Mouse (Mus musculus): ENCODE measurements around the gene Cab39. TPM values are rescaled to one million over a fixed set of nuclear protein-coding genes. Genes with fewer than 3 reads are reported as not detected.

The Cab39 gene
- polyA plus RNA-seq, 1 experiment, result 38.6 TPM

GRCm38 (mm10) chr1:85843291-85843863 lies 50.1 kb downstream of the Cab39 start:
- Histone ChIP-seq H3K27me3 (ENCODE audit: control insufficient read depth, insufficient read depth, low read length) (no peaks in the 10 kb centered on the region), H3K36me3 (ENCODE audit: control insufficient read depth, insufficient read depth, low read length) (peaks cover 1% of the 10 kb centered on the region), H3K27ac (ENCODE audit: control insufficient read depth, insufficient read depth, low read depth, low read length) (no peak overlapping the region), H3K4me1 (ENCODE audit: control insufficient read depth, insufficient read depth, low read length) (no peaks in the 10 kb centered on the region), H3K4me3 (ENCODE audit: control insufficient read depth, low read depth, low read length) (no peak overlapping the region)
- TF ChIP-seq POLR2A (IDR thresholded peaks at IDR 0.05; ENCODE audit: control insufficient read depth, low read depth, low read length) (no peak), CTCF (IDR thresholded peaks at IDR 0.05; ENCODE audit: control insufficient read depth, insufficient read depth, insufficient replicate concordance, low read depth, low read length) (no peak)

DNA sequence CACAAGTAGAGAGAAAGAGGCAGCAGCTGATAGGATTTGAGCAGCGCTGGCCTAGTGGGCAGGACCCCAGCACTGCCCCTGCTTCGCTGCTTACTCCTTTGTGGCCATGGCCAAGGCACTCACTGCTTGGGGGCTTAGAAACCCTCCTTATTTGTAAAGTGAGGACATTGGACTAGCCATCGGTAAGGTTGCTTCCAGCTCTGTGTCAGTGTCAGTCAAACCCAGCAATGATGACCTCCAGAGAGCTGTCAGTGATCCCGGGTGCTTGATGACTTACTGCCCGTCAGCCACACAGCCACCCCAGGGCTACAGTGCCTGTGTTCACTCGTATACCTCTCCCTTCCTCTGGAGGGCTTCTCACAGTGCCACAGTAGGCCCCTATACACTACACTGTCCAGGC lies 51.7 kb downstream of the Cab39 start:
- Histone ChIP-seq H3K27ac (ENCODE audit: control insufficient read depth, insufficient read depth, low read depth, low read length) (no peak overlapping the region), H3K4me3 (ENCODE audit: control insufficient read depth, low read depth, low read length) (no peak overlapping the region), H3K36me3 (ENCODE audit: control insufficient read depth, insufficient read depth, low read length) (peaks cover 5% of the 10 kb centered on the region), H3K27me3 (ENCODE audit: control insufficient read depth, insufficient read depth, low read length) (no peaks in the 10 kb centered on the region), H3K4me1 (ENCODE audit: control insufficient read depth, insufficient read depth, low read length) (no peaks in the 10 kb centered on the region)
- no peak for TF ChIP-seq POLR2A (IDR thresholded peaks at IDR 0.05; ENCODE audit: control insufficient read depth, low read depth, low read length)
- no peak for TF ChIP-seq CTCF (IDR thresholded peaks at IDR 0.05; ENCODE audit: control insufficient read depth, insufficient read depth, insufficient replicate concordance, low read depth, low read length)

GRCm38 (mm10) chr1:85845476-85845875 lies 52.2 kb downstream of the Cab39 start:
- Histone ChIP-seq H3K27me3 (ENCODE audit: control insufficient read depth, insufficient read depth, low read length) (no peaks in the 10 kb centered on the region), H3K36me3 (ENCODE audit: control insufficient read depth, insufficient read depth, low read length) (peaks cover 5% of the 10 kb centered on the region), H3K4me1 (ENCODE audit: control insufficient read depth, insufficient read depth, low read length) (no peaks in the 10 kb centered on the region), H3K27ac (ENCODE audit: control insufficient read depth, insufficient read depth, low read depth, low read length) (no peak overlapping the region), H3K4me3 (ENCODE audit: control insufficient read depth, low read depth, low read length) (no peak overlapping the region)
- TF ChIP-seq CTCF (IDR thresholded peaks at IDR 0.05; ENCODE audit: control insufficient read depth, insufficient read depth, insufficient replicate concordance, low read depth, low read length) (no peak), POLR2A (IDR thresholded peaks at IDR 0.05; ENCODE audit: control insufficient read depth, low read depth, low read length) (no peak)

DNA sequence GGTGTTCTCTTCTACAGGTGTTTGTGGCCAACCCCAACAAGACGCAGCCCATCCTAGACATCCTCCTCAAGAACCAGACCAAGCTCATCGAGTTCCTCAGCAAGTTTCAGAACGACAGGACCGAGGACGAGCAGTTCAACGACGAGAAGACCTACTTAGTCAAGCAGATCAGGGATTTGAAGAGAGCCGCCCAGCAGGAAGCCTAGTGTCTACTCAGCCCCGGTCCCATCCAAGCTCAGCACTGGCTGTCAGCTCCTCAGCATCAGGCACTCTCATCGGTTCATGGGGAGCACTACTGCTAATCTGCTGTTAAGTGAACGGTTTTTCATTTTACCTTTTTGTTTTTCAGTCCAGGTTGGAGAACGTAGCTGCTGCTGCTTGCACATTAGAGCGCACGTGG lies 55.8 kb downstream of the Cab39 start:
- H3K4me3 ChIP-seq (ENCODE audit: control insufficient read depth, low read depth, low read length), result no peak overlapping the region
- H3K36me3 ChIP-seq (ENCODE audit: control insufficient read depth, insufficient read depth, low read length), result peaks cover 5% of the 10 kb centered on the region
- no peaks in the 10 kb centered on the region for H3K4me1 ChIP-seq (ENCODE audit: control insufficient read depth, insufficient read depth, low read length)
- TF ChIP-seq POLR2A (IDR thresholded peaks at IDR 0.05; ENCODE audit: control insufficient read depth, low read depth, low read length), result no peak
- TF ChIP-seq CTCF (IDR thresholded peaks at IDR 0.05; ENCODE audit: control insufficient read depth, insufficient read depth, insufficient replicate concordance, low read depth, low read length), result no peak
- H3K27me3 ChIP-seq (ENCODE audit: control insufficient read depth, insufficient read depth, low read length), result no peaks in the 10 kb centered on the region
- no peak overlapping the region for H3K27ac ChIP-seq (ENCODE audit: control insufficient read depth, insufficient read depth, low read depth, low read length)

DNA sequence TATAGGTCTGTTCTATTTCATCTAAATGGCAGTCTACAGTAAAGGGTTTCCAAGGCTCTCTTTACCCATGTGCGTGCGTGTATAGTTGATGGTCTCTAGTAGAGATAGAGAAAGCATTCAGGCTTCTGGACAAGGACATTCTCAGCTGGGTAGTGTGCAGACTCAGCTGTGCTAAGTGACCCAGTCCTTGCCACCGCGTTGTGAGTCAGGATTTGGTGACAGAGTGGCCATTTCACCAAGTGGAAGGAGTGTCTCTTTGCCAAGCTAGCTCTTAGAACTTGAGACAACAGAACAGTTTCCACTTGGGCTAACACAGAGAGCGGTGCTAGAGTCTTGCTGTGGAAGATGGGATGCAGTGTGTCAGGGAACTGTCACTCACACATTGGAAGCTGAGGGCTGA lies 57.6 kb downstream of the Cab39 start:
- H3K27ac ChIP-seq (ENCODE audit: control insufficient read depth, insufficient read depth, low read depth, low read length), result no peak overlapping the region
- no peak overlapping the region for H3K4me3 ChIP-seq (ENCODE audit: control insufficient read depth, low read depth, low read length)
- no peak for TF ChIP-seq CTCF (IDR thresholded peaks at IDR 0.05; ENCODE audit: control insufficient read depth, insufficient read depth, insufficient replicate concordance, low read depth, low read length)
- no peak for TF ChIP-seq POLR2A (IDR thresholded peaks at IDR 0.05; ENCODE audit: control insufficient read depth, low read depth, low read length)
- H3K36me3 ChIP-seq (ENCODE audit: control insufficient read depth, insufficient read depth, low read length), result peaks cover 5% of the 10 kb centered on the region
- H3K4me1 ChIP-seq (ENCODE audit: control insufficient read depth, insufficient read depth, low read length), result no peaks in the 10 kb centered on the region
- H3K27me3 ChIP-seq (ENCODE audit: control insufficient read depth, insufficient read depth, low read length), result no peaks in the 10 kb centered on the region

GRCm38 (mm10) chr1:85852996-85853689 lies 59.9 kb downstream of the Cab39 start:
- H3K4me3 ChIP-seq (ENCODE audit: control insufficient read depth, low read depth, low read length), result no peak overlapping the region
- H3K36me3 ChIP-seq (ENCODE audit: control insufficient read depth, insufficient read depth, low read length), result peaks cover 4% of the 10 kb centered on the region
- no peaks in the 10 kb centered on the region for H3K27me3 ChIP-seq (ENCODE audit: control insufficient read depth, insufficient read depth, low read length)
- TF ChIP-seq POLR2A (IDR thresholded peaks at IDR 0.05; ENCODE audit: control insufficient read depth, low read depth, low read length), result no peak
- peak; percentile 65; the same call in 1 of the 2 replicates for TF ChIP-seq CTCF (IDR thresholded peaks at IDR 0.05; ENCODE audit: control insufficient read depth, insufficient read depth, insufficient replicate concordance, low read depth, low read length)
- H3K4me1 ChIP-seq (ENCODE audit: control insufficient read depth, insufficient read depth, low read length), result no peaks in the 10 kb centered on the region
- no peak overlapping the region for H3K27ac ChIP-seq (ENCODE audit: control insufficient read depth, insufficient read depth, low read depth, low read length)

- Histone ChIP-seq H3K4me3 (ENCODE audit: control insufficient read depth, low read depth, low read length) (no peak overlapping the region), H3K27ac (ENCODE audit: control insufficient read depth, insufficient read depth, low read depth, low read length) (no peak overlapping the region), H3K27me3 (ENCODE audit: control insufficient read depth, insufficient read depth, low read length) (no peaks in the 10 kb centered on the region), H3K4me1 (ENCODE audit: control insufficient read depth, insufficient read depth, low read length) (no peaks in the 10 kb centered on the region), H3K36me3 (ENCODE audit: control insufficient read depth, insufficient read depth, low read length) (peaks cover 3% of the 10 kb centered on the region)
- no peak for TF ChIP-seq CTCF (IDR thresholded peaks at IDR 0.05; ENCODE audit: control insufficient read depth, insufficient read depth, insufficient replicate concordance, low read depth, low read length)
- TF ChIP-seq POLR2A (IDR thresholded peaks at IDR 0.05; ENCODE audit: control insufficient read depth, low read depth, low read length), result no peak
Measured at GRCm38 (mm10) chr1:85853865-85854264, 60.6 kb downstream of the Cab39 start.
